Mouse (Mus musculus): ENCODE measurements around the gene Fam160b1.

Fam160b1 gene

GRCm38 (mm10) chr19:57425296-57425695 lies 64.8 kb downstream of the Fam160b1 start:
- DNase-seq (ENCODE audit: low spot score in 2 of 2), result no peak

DNA sequence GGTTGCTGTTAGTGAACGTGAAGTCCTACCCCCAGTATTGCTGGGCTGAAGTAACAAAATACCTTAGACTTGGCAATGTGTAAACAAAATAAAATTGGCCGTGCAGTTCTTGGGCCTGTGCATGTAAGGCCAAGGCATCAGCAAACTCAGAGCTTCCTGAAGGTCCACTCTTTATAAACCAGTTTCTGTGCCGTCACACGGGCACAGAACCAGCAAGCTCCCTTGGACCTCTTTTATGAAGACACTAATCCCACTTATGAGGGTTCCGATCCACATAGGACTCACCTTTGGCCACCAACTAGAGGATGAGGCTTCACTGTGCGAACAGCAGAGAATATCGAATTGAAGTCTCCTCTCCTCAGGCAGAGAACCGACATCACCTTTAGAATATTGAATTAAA lies 66.4 kb downstream of the Fam160b1 start:
- no peak for DNase-seq (ENCODE audit: low spot score in 2 of 2)

GRCm38 (mm10) chr19:57427756-57428438 lies 67.4 kb downstream of the Fam160b1 start:
- no peak for DNase-seq (ENCODE audit: low spot score in 2 of 2)

DNA sequence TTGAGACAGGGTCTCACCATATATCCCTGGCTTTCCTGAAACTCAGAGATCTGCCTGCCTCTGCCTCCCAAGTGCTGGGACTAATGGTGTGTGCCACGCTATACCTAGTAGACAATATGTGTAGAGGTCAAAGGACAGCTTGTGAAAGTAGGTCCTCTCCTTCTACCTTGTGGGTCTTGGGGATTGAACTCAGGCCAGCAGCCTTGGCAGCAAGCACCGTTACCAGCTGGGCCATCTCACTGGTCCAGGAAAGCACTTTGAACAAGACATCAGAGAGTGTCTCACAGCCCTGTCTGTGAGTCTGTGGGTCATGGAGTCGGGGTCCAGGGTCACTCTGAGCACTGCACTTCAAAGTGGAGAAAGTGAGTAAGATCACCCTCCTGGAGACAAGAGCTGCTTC lies 68.2 kb downstream of the Fam160b1 start:
- DNase-seq (ENCODE audit: low spot score in 2 of 2), result no peak

- no peak for DNase-seq (ENCODE audit: low spot score in 2 of 2)
Measured at GRCm38 (mm10) chr19:57429926-57430325, 69.4 kb downstream of the Fam160b1 start.

- no peak for DNase-seq (ENCODE audit: low spot score in 2 of 2)
Measured at GRCm38 (mm10) chr19:57431476-57431875, 71.0 kb downstream of the Fam160b1 start.

DNA sequence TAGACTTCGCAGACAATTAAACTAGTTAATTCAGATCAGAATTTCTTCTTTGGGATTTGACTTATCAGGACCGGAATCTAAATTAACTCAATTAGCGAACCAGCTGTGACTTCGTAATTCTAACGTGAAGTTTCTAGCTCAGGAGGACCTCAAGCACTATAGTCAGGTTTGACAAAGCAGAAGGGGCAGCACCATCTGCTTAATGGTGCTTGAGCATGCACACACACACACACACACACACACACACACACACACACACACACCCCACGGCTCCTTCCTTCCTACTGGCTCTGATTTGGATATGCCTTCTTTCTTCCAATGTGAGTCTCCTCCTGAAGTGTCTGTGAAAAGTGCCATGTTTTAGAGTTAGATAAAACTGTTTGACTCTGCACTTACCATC lies 73.5 kb downstream of the Fam160b1 start:
- no peak for DNase-seq (ENCODE audit: low spot score in 2 of 2)

DNA sequence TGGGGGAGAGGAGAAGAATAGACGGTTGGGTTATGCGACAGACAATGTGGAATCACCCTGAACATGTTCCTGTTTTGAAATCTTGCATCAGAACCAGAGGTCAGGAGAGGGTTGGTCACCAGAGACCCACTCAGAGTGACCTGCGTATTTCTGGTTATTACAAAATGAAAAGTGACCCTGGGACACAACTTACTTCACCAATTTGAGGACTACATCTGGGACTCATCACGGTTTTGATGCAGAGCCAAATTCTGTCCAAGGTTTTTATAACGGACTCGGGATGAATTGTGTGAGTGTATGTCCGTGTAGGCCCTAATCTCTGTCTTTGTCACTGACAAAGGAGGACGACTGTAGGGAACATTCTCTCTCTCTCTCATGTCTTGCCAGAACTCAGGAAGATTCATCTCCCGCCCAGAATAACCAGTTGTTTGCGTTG lies 76.1 kb downstream of the Fam160b1 start:
- peak in 1 of 2 experiments; percentile 38 for DNase-seq (ENCODE audit: low spot score in 2 of 2)

GRCm38 (mm10) chr19:57437042-57437441 lies 76.6 kb downstream of the Fam160b1 start:
- DNase-seq (ENCODE audit: low spot score in 2 of 2), result no peak
